Mouse (Mus musculus) olfactory bulb, adult 2 months (tissue): ENCODE measurements around the gene Ksr1.

Experiments used
- CTCF ChIP-seq: fragments of 200-500 bp; IDR thresholded peaks from 2 replicates; pipeline ENCODE4 v1.5.1; 2012; ENCODE audit warnings: low read depth, mild to moderate bottlenecking, low read length, moderate library complexity; ENCODE audit not compliant: insufficient read depth
- POLR2A ChIP-seq: fragments of 200-500 bp; IDR thresholded peaks from 2 replicates; pipeline ENCODE4 v1.6.1; 2012; ENCODE audit warnings: mild to moderate bottlenecking, low read depth, low read length, moderate library complexity; ENCODE audit not compliant: insufficient read depth

- TF ChIP-seq POLR2A (no peak), CTCF (no peak)
These were observed 51.5 kb downstream of the Ksr1 start for GRCm38 (mm10) chr11:79094727-79095126.
